Mouse (Mus musculus) frontal cortex, postnatal 36 days (tissue): ENCODE data around the gene Mcts2.

Source experiments
- DNase-seq, 2 experiments: peaks; one replicate each; pipeline ENCODE4 v3.0.0; 2022; ENCODE audit warnings: low spot score in 2 of 2

Gene Mcts2

GRCm38 (mm10) chr2:152725178-152725750 lies 38.4 kb downstream of the Mcts2 start:
- no peak for DNase-seq

GRCm38 (mm10) chr2:152726213-152726612 lies 39.4 kb downstream of the Mcts2 start:
- DNase-seq: no peak

- no peak for DNase-seq
These were observed 40.0 kb downstream of the Mcts2 start for GRCm38 (mm10) chr2:152726751-152727335.

- no peak for DNase-seq
These were observed 41.1 kb downstream of the Mcts2 start for GRCm38 (mm10) chr2:152727795-152728510.

GRCm38 (mm10) chr2:152728594-152728993 lies 41.8 kb downstream of the Mcts2 start:
- DNase-seq: no peak

- no peak for DNase-seq
These were observed 42.3 kb downstream of the Mcts2 start for GRCm38 (mm10) chr2:152729013-152729635.

- no peak for DNase-seq
These were observed 42.8 kb downstream of the Mcts2 start for GRCm38 (mm10) chr2:152729636-152730020.

- DNase-seq: no peak
These were observed 46.4 kb downstream of the Mcts2 start for GRCm38 (mm10) chr2:152733201-152733600.

GRCm38 (mm10) chr2:152734501-152734900 lies 47.7 kb downstream of the Mcts2 start:
- no peak for DNase-seq

GRCm38 (mm10) chr2:152734984-152735383 lies 48.1 kb downstream of the Mcts2 start:
- peak; percentile 90 to 94 for DNase-seq

- DNase-seq: peak; percentile 61 to 64
These were observed 49.3 kb downstream of the Mcts2 start, which contains the start of gene Id1 for GRCm38 (mm10) chr2:152736090-152736601. Gene Id1 (plus strand): TSS chr2:152736251.

- peak in 1 of 2 experiments; percentile 13 for DNase-seq
These were observed 49.9 kb downstream of the Mcts2 start for GRCm38 (mm10) chr2:152736748-152737147.
